Mouse (Mus musculus) thymus, adult 2 months (tissue): ENCODE data around the gene Hfe2. TPM values are rescaled to one million over a fixed set of nuclear protein-coding genes. Genes with fewer than 3 reads are reported as not detected.

Source experiments
- DNase-seq: peaks from one replicate; pipeline ENCODE4 v3.0.0; 2021
- H3K27ac ChIP-seq: fragments of 200-500 bp; 2 replicates; pipeline ENCODE4 v1.5.1; 2012; ENCODE audit warnings: low read length, control low read depth; ENCODE audit not compliant: control insufficient read depth, insufficient read depth
- H3K27me3 ChIP-seq: fragments of 200-500 bp; 2 replicates; pipeline ENCODE4 v1.6.1; 2012; ENCODE audit warnings: mild to moderate bottlenecking, low read length, moderate library complexity, mixed read lengths; ENCODE audit not compliant: control insufficient read depth, insufficient read depth
- H3K36me3 ChIP-seq: fragments of 200-500 bp; 2 replicates; pipeline ENCODE4 v1.6.1; 2012; ENCODE audit warnings: mild to moderate bottlenecking, low read length, moderate library complexity; ENCODE audit not compliant: control insufficient read depth, insufficient read depth
- H3K4me1 ChIP-seq: fragments of 200-500 bp; replicated peaks from 2 replicates; pipeline ENCODE4 v1.6.1; 2012; ENCODE audit warnings: low read length; ENCODE audit not compliant: control insufficient read depth, insufficient read depth
- H3K4me3 ChIP-seq: fragments of 200-500 bp; 2 replicates; pipeline ENCODE4 v1.5.1; 2012; ENCODE audit warnings: mild to moderate bottlenecking, low read length, control low read depth, moderate library complexity; ENCODE audit not compliant: control insufficient read depth, insufficient read depth
- CTCF ChIP-seq: fragments of 200-500 bp; IDR thresholded peaks from 2 replicates; pipeline ENCODE4 v1.5.1; 2012; ENCODE audit warnings: mild to moderate bottlenecking, control low read depth, low read length, moderate library complexity, borderline replicate concordance; ENCODE audit not compliant: control insufficient read depth, poor library complexity, insufficient read depth; ENCODE audit errors: extremely low read depth
- POLR2A ChIP-seq: fragments of 200-500 bp; IDR thresholded peaks from 2 replicates; pipeline ENCODE4 v1.6.1; 2012; ENCODE audit warnings: mild to moderate bottlenecking, low read length, control low read depth, moderate library complexity; ENCODE audit not compliant: control insufficient read depth, poor library complexity, insufficient read depth; ENCODE audit errors: extremely low read depth
- whole genome bisulfite sequencing: fragments of 180-500 bp; shearing (Covaris S2); methylation state at CpG from one replicate; pipeline ENCODE4 v1.1.7; 2018; 5-methylcytosine and 5-hydroxymethylcytosine counted together
- polyA plus RNA-seq: library from polyadenylated mRNA; depleted of rRNA; stranded (reverse); fragments of >200 nt; gene quantifications from 2 replicates; pipeline ENCODE4 v1.2.3, GENCODE M21; 2012

The Hfe2 gene
- polyA plus RNA-seq, 1 experiment = 10.4 TPM

DNA sequence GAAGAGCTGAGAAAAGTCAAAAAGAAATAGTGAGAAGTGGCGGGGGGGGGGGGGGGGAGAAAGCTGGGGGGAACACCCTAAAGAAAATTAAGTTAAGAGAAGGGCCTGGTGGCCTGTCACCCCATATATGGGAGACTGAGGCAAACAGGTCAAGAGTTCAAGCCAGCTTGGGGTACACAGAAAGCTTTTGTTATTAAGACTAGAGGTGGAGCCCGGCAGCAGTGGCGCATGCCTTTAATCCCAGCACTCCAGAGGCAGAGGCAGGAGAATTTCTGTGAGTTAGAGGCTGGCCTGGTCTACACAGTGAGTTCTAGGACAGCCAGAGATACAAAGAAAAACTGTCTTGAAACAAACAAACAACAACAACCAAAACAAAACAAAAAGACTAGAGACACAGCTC, 40.1 kb downstream of the Hfe2 start:
- peaks cover 58% of the 10 kb centered on the region for H3K4me1 ChIP-seq
- TF ChIP-seq POLR2A (no peak), CTCF (no peak)
- no peak for DNase-seq
- H3K27ac ChIP-seq = no peak overlapping the region
- H3K27me3 ChIP-seq = no peaks in the 10 kb centered on the region
- no peak overlapping the region for H3K4me3 ChIP-seq
- 65% methylated on average over 3 of the region's 3 CpGs for WGBS
- peaks cover 14% of the 10 kb centered on the region for H3K36me3 ChIP-seq

DNA sequence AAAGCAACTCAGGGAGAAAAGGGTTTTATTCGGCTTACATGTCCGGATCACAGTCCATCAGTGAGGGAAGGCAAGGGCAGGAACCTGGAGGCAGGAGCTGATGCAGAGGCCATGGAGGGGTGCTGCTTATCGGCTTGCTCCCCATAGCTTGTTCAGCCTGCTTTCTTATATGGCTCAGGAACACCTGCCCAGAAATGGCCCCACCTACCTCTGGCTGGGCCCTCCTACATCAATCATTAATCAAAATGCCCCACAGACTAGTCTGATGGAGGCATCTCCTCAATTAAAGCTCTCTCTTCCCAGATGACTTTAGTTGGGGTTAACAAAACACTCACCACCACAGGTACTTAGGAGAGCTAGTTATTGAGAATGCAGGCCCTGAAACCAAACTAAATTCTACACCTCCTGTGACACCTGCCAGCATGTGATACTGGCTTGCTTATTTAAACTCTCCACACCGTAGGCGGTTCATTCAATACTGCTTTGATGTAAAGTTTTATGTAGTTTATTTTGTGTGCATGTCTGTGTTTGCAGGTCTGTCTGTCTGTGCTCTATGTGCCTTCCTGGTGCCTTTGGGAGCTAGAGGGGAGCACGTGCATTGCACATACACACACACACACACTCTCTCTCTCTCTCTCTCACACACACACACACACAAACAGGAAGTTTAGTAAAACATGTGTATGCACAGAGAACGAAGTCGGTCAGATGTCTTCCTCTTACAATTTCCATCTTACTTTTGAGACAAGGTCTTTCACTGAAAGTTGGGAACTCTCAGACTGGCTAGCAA, 41.9 kb downstream of the Hfe2 start:
- Histone ChIP-seq H3K27ac (peak overlapping the region; percentile 84), H3K36me3 (no peaks in the 10 kb centered on the region), H3K4me1 (peaks cover 62% of the 10 kb centered on the region), H3K27me3 (no peaks in the 10 kb centered on the region), H3K4me3 (no peak overlapping the region)
- DNase-seq = no peak
- TF ChIP-seq POLR2A (no peak), CTCF (no peak)
- WGBS = 45% methylated on average over 8 of the region's 8 CpGs

DNA sequence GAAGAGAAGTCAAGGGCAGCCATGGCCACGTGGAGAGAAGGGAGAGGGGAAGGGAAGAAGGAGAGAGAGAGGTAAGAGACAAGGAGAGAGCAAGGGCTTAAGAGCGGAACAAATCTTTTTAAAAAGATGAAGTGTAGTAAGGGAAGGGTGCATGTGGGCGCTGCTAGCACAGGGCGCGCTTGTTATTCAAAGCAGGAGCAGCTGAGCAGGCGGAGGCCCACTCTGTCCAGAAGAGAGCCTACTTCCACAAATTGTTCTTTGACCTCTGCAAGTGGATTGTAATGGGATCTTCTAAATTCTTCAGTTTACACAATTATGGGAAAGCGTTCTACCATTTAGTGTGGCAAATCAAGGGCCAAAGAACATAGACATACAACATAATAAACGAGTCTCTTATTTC, 43.6 kb downstream of the Hfe2 start:
- H3K27ac ChIP-seq = no peak overlapping the region
- WGBS = 95% methylated on average over 8 of the region's 8 CpGs

DNA sequence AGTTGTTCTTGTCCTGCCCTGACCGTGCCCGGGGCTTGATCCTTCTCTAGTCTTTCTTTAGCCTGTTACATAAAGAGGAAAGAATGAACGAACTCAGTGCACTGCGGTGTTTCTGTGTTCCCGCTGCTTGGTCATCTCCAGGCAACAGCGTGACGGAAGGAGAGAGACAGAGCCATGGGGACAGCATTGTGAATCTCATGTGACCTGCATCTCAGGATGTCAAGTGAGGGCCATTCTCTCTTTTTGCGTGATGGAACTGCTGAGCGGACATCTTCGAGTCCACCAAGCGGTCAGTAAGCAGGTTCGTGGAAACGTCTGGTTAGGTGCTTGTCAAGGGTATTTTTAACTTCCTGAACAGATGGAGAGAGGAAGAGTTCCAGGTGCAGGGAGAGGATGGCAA, 44.5 kb downstream of the Hfe2 start:
- no peak for DNase-seq
- H3K4me3 ChIP-seq = no peak overlapping the region
- H3K36me3 ChIP-seq = no peaks in the 10 kb centered on the region
- WGBS = 94% methylated on average over 13 of the region's 13 CpGs
- no peaks in the 10 kb centered on the region for H3K27me3 ChIP-seq
- H3K4me1 ChIP-seq = peaks cover 47% of the 10 kb centered on the region
- TF ChIP-seq CTCF = no peak
- no peak for TF ChIP-seq POLR2A
- H3K27ac ChIP-seq = no peak overlapping the region

More for the DNA sequence above, 43.6 kb downstream of the Hfe2 start:
- no peaks in the 10 kb centered on the region for H3K27me3 ChIP-seq
- no peak for DNase-seq
- TF ChIP-seq CTCF (no peak), POLR2A (no peak)
- no peak overlapping the region for H3K4me3 ChIP-seq
- H3K4me1 ChIP-seq = peaks cover 56% of the 10 kb centered on the region
- no peaks in the 10 kb centered on the region for H3K36me3 ChIP-seq

DNA sequence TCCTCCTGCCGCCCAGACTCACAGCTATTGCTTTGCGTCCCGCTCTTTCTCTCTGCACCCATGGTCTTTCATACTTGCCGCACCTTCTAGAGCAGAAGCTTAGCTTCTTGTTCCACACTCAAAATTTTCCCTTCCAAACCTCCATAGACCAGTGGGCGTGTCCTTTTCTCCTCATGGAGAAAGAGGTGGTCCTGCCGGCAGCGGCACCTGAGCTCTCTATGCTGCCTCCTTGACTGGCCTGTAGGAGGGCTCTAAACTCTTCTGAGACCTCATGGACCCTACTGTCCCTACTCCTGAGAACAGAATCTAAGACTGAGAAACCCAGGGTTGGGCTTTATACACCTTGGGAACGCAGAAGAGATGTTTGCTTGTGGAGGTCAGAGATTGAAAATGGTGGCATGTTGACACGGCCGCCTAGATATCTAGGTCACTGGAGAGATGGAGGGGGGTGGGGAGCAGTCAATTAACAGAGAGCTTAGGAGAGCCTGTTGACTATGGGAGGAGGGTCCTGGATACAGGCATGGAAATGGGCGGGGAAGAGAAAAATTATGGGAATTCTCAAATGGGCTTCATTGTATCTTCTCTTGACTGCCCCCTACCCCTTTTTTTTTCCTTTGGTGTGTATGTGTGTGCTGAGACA, 45.1 kb downstream of the Hfe2 start:
- H3K4me3 ChIP-seq = no peak overlapping the region
- H3K27me3 ChIP-seq = no peaks in the 10 kb centered on the region
- H3K27ac ChIP-seq = no peak overlapping the region
- peaks cover 42% of the 10 kb centered on the region for H3K4me1 ChIP-seq
- 96% methylated on average over 11 of the region's 11 CpGs for WGBS
- H3K36me3 ChIP-seq = no peaks in the 10 kb centered on the region
- DNase-seq = no peak
- no peak for TF ChIP-seq CTCF
- TF ChIP-seq POLR2A = no peak

DNA sequence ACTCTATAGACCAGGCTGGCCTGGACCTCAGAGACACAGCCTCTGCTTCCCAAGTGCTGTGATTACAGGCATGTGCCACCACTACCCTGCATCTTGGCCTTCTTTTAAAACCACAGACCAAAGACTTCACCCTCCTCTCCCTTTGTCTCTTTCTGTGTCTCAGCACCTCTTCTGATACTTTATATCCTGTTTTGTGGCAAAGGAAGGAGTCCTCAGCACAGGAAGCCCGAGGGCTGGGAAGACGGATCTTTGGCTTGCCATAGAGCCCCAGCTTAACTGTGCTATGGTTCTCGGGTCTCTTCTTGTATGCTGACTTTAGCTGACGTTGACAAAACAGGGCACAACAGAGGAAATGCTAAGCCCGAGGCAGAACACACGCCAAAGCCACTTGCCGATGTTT, 45.7 kb downstream of the Hfe2 start:
- no peak overlapping the region for H3K4me3 ChIP-seq
- no peak for TF ChIP-seq POLR2A
- TF ChIP-seq CTCF = no peak
- peaks cover 43% of the 10 kb centered on the region for H3K4me1 ChIP-seq
- no peaks in the 10 kb centered on the region for H3K27me3 ChIP-seq
- H3K36me3 ChIP-seq = no peaks in the 10 kb centered on the region
- DNase-seq = no peak
- 12% methylated on average over 7 of the region's 7 CpGs for WGBS
- H3K27ac ChIP-seq = no peak overlapping the region; the same call in 1 of the 2 replicates
